Mouse (Mus musculus): ENCODE results near the gene Pld6. TPM values are rescaled to one million over a fixed set of nuclear protein-coding genes. Genes with fewer than 3 reads are reported as not detected.

Pld6 gene
- total and polyA plus RNA-seq, 3 experiments: 3.1 to 5.5 TPM; not detected in 1

DNA sequence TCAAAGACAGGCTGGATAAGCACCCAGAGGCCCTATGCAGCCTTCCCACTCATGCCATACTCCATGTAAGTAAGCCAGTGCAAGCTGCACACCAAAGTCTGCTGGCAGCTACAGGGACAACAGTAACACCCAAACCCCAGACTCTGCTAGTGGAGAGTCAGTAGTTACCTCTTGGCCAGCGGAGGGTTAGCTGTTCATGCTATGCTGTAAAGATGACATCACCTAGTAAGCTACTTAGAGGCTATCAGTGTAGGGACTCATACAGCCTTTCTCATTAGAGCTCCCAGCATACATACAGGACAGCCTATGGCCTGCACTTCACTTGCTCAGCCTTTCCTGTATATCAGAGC lies 8.6 kb downstream of the Pld6 start:
- no peaks in the 10 kb centered on the region for H3K27me3 ChIP-seq (ENCODE audit: control insufficient read depth in 1 of 2, insufficient read depth in 2 of 2, low read length in 2 of 2)
- no peak for DNase-seq (ENCODE audit: low read depth, low spot score)
- H3K4me3 ChIP-seq (ENCODE audit: control insufficient read depth in 1 of 2, insufficient read depth in 1 of 2, low read depth in 2 of 2, low read length in 2 of 2): no peak overlapping the region
- TF ChIP-seq MAFK (IDR thresholded peaks at IDR 0.05; ENCODE audit: borderline replicate concordance, low read depth, low read length): no peak
- peak; percentile 2; the same call in 1 of the 2 replicates for TF ChIP-seq BHLHE40 (IDR thresholded peaks at IDR 0.05; ENCODE audit: borderline replicate concordance, low read depth, low read length)
- H3K9ac ChIP-seq (ENCODE audit: control insufficient read depth, low read depth, low read length, poor library complexity, severe bottlenecking): no peak overlapping the region
- H3K4me1 ChIP-seq (ENCODE audit: control insufficient read depth in 1 of 2, insufficient read depth in 2 of 2, low read length in 2 of 2): peaks cover 6 to 13% of the 10 kb centered on the region in 2 experiments
- H3K36me3 ChIP-seq (ENCODE audit: control insufficient read depth in 1 of 2, insufficient read depth in 2 of 2, low read length in 2 of 2): peaks cover 0 to 14% of the 10 kb centered on the region in 2 experiments; a peak in 2 of 4 replicates
- no peaks in the 10 kb centered on the region for H3K79me2 ChIP-seq (ENCODE audit: control insufficient read depth, insufficient read depth, low read length, poor library complexity)
- no peak overlapping the region for H3K27ac ChIP-seq (ENCODE audit: control insufficient read depth, low read depth, low read length)
- no peaks in the 10 kb centered on the region for H3K9me3 ChIP-seq (replicated peaks; ENCODE audit: insufficient read depth, low read length)

DNA sequence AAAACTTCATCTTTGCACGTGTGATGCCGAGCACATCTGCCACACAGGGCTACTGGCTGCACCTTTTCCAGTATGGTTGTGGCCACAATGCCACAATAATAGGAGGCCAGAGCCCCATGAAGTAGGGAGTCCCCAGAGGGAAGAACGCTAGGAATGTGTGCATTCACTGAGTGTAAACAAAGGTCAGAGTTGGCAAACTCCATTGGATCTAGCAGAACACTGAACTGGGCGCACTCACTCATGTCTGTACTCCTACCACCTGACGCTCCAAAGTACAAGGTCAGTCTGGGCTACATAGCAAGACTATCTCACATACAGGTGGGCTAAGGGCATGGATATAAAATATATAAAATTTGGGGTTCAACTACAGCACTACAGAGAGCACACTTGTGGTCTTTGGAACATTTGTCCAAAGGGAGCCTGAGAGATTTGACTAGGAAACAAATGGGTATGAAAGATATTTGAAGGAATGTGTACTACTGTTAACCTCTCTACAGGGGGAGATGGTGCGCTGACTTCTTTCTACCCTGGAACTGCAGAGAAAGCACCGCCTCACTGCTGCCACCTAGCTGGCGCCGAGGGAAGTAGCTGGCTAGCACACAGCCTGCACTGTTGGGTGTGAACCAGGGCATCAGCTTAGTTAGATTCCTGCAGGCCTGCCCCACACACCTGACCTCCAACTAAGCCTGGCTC lies 9.1 kb downstream of the Pld6 start:
- Histone ChIP-seq H3K4me3 (ENCODE audit: control insufficient read depth in 1 of 2, insufficient read depth in 1 of 2, low read depth in 2 of 2, low read length in 2 of 2) (no peak overlapping the region), H3K79me2 (ENCODE audit: control insufficient read depth, insufficient read depth, low read length, poor library complexity) (no peaks in the 10 kb centered on the region), H3K27ac (ENCODE audit: control insufficient read depth, low read depth, low read length) (no peak overlapping the region), H3K27me3 (ENCODE audit: control insufficient read depth in 1 of 2, insufficient read depth in 2 of 2, low read length in 2 of 2) (no peaks in the 10 kb centered on the region), H3K9ac (ENCODE audit: control insufficient read depth, low read depth, low read length, poor library complexity, severe bottlenecking) (no peak overlapping the region), H3K4me1 (ENCODE audit: control insufficient read depth in 1 of 2, insufficient read depth in 2 of 2, low read length in 2 of 2) (peaks cover 11 to 16% of the 10 kb centered on the region in 2 experiments), H3K9me3 (replicated peaks; ENCODE audit: insufficient read depth, low read length) (no peaks in the 10 kb centered on the region), H3K36me3 (ENCODE audit: control insufficient read depth in 1 of 2, insufficient read depth in 2 of 2, low read length in 2 of 2) (peaks cover 0 to 19% of the 10 kb centered on the region in 2 experiments; a peak in 2 of 4 replicates)
- DNase-seq (ENCODE audit: low read depth, low spot score): peak; percentile 95
- TF ChIP-seq USF1 (IDR thresholded peaks at IDR 0.05; ENCODE audit: low read depth, low read length) (no peak), MYC (IDR thresholded peaks at IDR 0.05; ENCODE audit: low read depth, low read length) (0 out of 2 replicates have a peak, but pooled peaks have one; percentile 21), ZC3H11A (IDR thresholded peaks at IDR 0.05; ENCODE audit: low read depth, low read length) (peak; percentile 77), GATA1 (IDR thresholded peaks at IDR 0.05; ENCODE audit: low read depth, low read length) (no peak), MXI1 (IDR thresholded peaks at IDR 0.05; ENCODE audit: low read depth, low read length) (no peak), GABPA (IDR thresholded peaks at IDR 0.05; ENCODE audit: low read depth, low read length) (no peak), EP300 (IDR thresholded peaks at IDR 0.05; ENCODE audit: low read depth in 1 of 2, low read length in 2 of 2) (no peak), CTCF (IDR thresholded peaks at IDR 0.05 in 2 of 3, conservative IDR thresholded peaks at IDR 0.05 in 1 of 3; ENCODE audit: control insufficient read depth in 1 of 3, insufficient read depth in 1 of 3, low read depth in 2 of 3, low read length in 3 of 3, poor library complexity in 1 of 3, severe bottlenecking in 1 of 3) (peak; percentile 100), SIN3A (IDR thresholded peaks at IDR 0.05; ENCODE audit: low read length) (peak; percentile 66; the same call in 1 of the 2 replicates), ETS1 (IDR thresholded peaks at IDR 0.05; ENCODE audit: low read depth, low read length) (no peak), USF2 (IDR thresholded peaks at IDR 0.05; ENCODE audit: borderline replicate concordance in 1 of 2, insufficient read depth in 1 of 2, low read depth in 1 of 2, low read length in 2 of 2) (no peak), ZKSCAN1 (IDR thresholded peaks at IDR 0.05; ENCODE audit: low read depth, low read length) (no peak), NRF1 (IDR thresholded peaks at IDR 0.05; ENCODE audit: insufficient read depth, low read depth, low read length, poor library complexity, severe bottlenecking) (no peak), TBP (IDR thresholded peaks at IDR 0.05; ENCODE audit: low read depth, low read length) (no peak), JUND (IDR thresholded peaks at IDR 0.05; ENCODE audit: low read depth, low read length) (no peak), CHD2 (IDR thresholded peaks at IDR 0.05; ENCODE audit: low read length) (no peak), E2F4 (IDR thresholded peaks at IDR 0.05; ENCODE audit: borderline replicate concordance, low read depth, low read length) (no peak), SMC3 (IDR thresholded peaks at IDR 0.05; ENCODE audit: low read depth, low read length) (peak; percentile 96), HCFC1 (IDR thresholded peaks at IDR 0.05; ENCODE audit: low read depth, low read length) (peak; percentile 48; the same call in 1 of the 2 replicates), BHLHE40 (IDR thresholded peaks at IDR 0.05; ENCODE audit: borderline replicate concordance, low read depth, low read length) (0 out of 2 replicates have a peak, but pooled peaks have one; percentile 9), RCOR1 (IDR thresholded peaks at IDR 0.05; ENCODE audit: low read depth, low read length) (no peak), ELF1 (IDR thresholded peaks at IDR 0.05; ENCODE audit: low read depth, low read length) (no peak), MEF2A (IDR thresholded peaks at IDR 0.05; ENCODE audit: extremely low read depth, insufficient replicate concordance, low read depth, low read length, poor library complexity, severe bottlenecking) (no peak), TCF12 (IDR thresholded peaks at IDR 0.05; ENCODE audit: low read depth, low read length) (no peak), POLR2AphosphoS2 (IDR thresholded peaks at IDR 0.05; ENCODE audit: low read length) (no peak), NELFE (IDR thresholded peaks at IDR 0.05; ENCODE audit: low read depth, low read length) (no peak), UBTF (IDR thresholded peaks at IDR 0.05; ENCODE audit: borderline replicate concordance, insufficient read depth, low read depth, low read length) (no peak), KAT2A (conservative IDR thresholded peaks at IDR 0.05; ENCODE audit: low read depth, low read length) (no peak), ZNF384 (IDR thresholded peaks at IDR 0.05; ENCODE audit: low read depth, low read length) (no peak)
